Mouse (Mus musculus) myocyte (in vitro differentiated cells): ENCODE measurements around the gene Gm7347.
"Not testable (repeated sequence)": the region's sequence is repeated elsewhere in the genome, so short reads cannot be mapped to it uniquely, and the experiment has no call there.

Experiments
- E2F4 ChIP-seq: IDR thresholded peaks from one replicate; pipeline ENCODE4 v1.6.1; 2011; ENCODE audit warnings: mild to moderate bottlenecking, control low read depth, moderate library complexity; ENCODE audit not compliant: insufficient read depth
- MAX ChIP-seq: IDR thresholded peaks from one replicate; pipeline ENCODE4 v1.6.1; 2011; ENCODE audit warnings: low read depth, mild to moderate bottlenecking, control low read depth
- MYOG ChIP-seq, 3 experiments: IDR thresholded peaks; one replicate each; pipeline ENCODE4 v1.6.1; 2011; ENCODE audit warnings: control low read depth in 2 of 3, low read depth in 2 of 3, mild to moderate bottlenecking in 2 of 3; ENCODE audit not compliant: insufficient read length in 2 of 3, control insufficient read depth in 1 of 3, insufficient read depth in 1 of 3
- POLR2A ChIP-seq: IDR thresholded peaks from one replicate; pipeline ENCODE4 v1.6.1; 2011; ENCODE audit warnings: low read depth, mild to moderate bottlenecking, control low read depth, moderate library complexity; ENCODE audit not compliant: insufficient read length
- POLR2AphosphoS2 ChIP-seq: IDR thresholded peaks from one replicate; pipeline ENCODE4 v1.6.1; 2011; ENCODE audit warnings: low read depth, control low read depth; ENCODE audit not compliant: insufficient read length
- REST ChIP-seq: IDR thresholded peaks from one replicate; pipeline ENCODE4 v1.6.1; 2011; ENCODE audit warnings: mild to moderate bottlenecking, control low read depth, moderate library complexity; ENCODE audit not compliant: insufficient read depth, insufficient read length
- USF1 ChIP-seq: IDR thresholded peaks from one replicate; pipeline ENCODE4 v1.6.1; 2011; ENCODE audit warnings: low read depth, mild to moderate bottlenecking, control low read depth, moderate library complexity

DNA sequence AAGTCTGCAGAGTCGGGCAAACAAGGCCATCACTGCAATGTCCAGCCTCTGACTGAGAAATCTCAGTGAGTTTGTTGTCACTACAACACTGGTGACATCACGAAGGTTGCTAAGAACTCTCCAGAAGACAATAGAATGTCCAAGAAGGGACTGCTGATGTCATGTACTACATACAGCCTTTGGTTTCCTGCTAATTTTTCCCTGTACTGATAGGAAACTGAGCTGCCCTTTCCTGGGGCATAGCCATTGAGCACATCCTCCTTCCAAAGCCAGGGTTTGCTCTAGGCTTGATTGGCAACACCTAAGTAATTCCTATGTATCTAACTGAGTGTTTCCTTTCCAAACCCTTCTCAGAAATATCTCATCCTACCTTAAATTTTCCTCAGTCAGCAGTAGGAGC is 53.7 kb downstream of the Gm7347 start, which contains the start of gene Gm1979:
- TF ChIP-seq POLR2A; USF1; POLR2AphosphoS2; E2F4; MAX; MYOG (IDR thresholded peaks at IDR 0.05; ENCODE audit: control insufficient read depth in 1 of 3, insufficient read depth in 1 of 3, insufficient read length in 2 of 3, low read depth in 2 of 3); REST: not testable (repeated sequence)
